ENCODE assay signal across 8 mouse cellular contexts in genomic region chr11:53300330-53301166, GRCm38 (mm10). TPM values are rescaled to one million over a fixed set of nuclear protein-coding genes. Genes with fewer than 3 reads are reported as not detected.
A peak's percentile ranks its signal among the peaks of the same experiment; 100 is the strongest.
DNase-seq lines count a peak whose midpoint lies in the region; ATAC-seq and TF ChIP-seq lines count a peak whose summit lies in the region.

Gene Hspa4, minus strand, starts transcription at chr11:53300457.

- peaks cover 21% of the 10 kb centered on the region for H3K36me3 ChIP-seq in megakaryocyte, embryonic 14.5 days (replicated peaks; ENCODE audit: low read length)

- H3K9me3 ChIP-seq in megakaryocyte, embryonic 14.5 days, result no peaks in the 10 kb centered on the region

- peak within 1 kb of the TSS; percentile 47 for H3K4me3 ChIP-seq in cortical plate, adult 2 months (ENCODE audit: insufficient read depth, low read length)
- peak within 1 kb of the TSS; percentile 97 for H3K4me3 ChIP-seq in megakaryocyte, embryonic 14.5 days (replicated peaks)

- peak within 1 kb of the TSS; percentile 95 for H3K27ac ChIP-seq in cortical plate, adult 2 months (ENCODE audit: insufficient read depth, low read length)

- peak; percentile 91 for ATAC-seq in activated CD4-positive, CD25-positive, alpha-beta regulatory T cell, adult 4 months

- TF ChIP-seq POLR2A in cortical plate, adult 2 months (IDR thresholded peaks at IDR 0.05; ENCODE audit: extremely low read depth, insufficient read depth, low read length), result peak; percentile 96

- peak; percentile 95 to 98 for DNase-seq in gastrocnemius, adult 8-10 months (ENCODE audit: low spot score in 2 of 2)
- DNase-seq in hindlimb bud, embryonic 11.5 days (ENCODE audit: extremely low spot score, low read depth, low spot score), result peak; percentile 99
- DNase-seq in left cerebral cortex, adult 8-10 months (ENCODE audit: low spot score in 2 of 2), result peak; percentile 96 to 97
- DNase-seq in right cerebral cortex, postnatal 10 days (ENCODE audit: low spot score in 2 of 2), result peak; percentile 99 to 100
- peak; percentile 99 for DNase-seq in urinary bladder, postnatal 25 days (ENCODE audit: low spot score)

- no peaks in the 10 kb centered on the region for H3K27me3 ChIP-seq in megakaryocyte, embryonic 14.5 days (replicated peaks)

- no peak for TF ChIP-seq CTCF in cortical plate, adult 2 months (IDR thresholded peaks at IDR 0.05; ENCODE audit: extremely low read depth, insufficient read depth, low read length)

- H3K4me1 ChIP-seq in cortical plate, adult 2 months (ENCODE audit: control insufficient read depth, insufficient read depth, low read length), result peaks cover 7% of the 10 kb centered on the region
- H3K4me1 ChIP-seq in megakaryocyte, embryonic 14.5 days, result peaks cover 46% of the 10 kb centered on the region

RNA-seq across cellular contexts. Expression of gene Hspa4, which starts in this region (rescaled TPM):
- polyA plus RNA-seq in activated CD4-positive, CD25-positive, alpha-beta regulatory T cell, adult 4 months (2017; shearing (Covaris generic)), result 10 to 100 TPM; 22.3 to 33.7 TPM
- 75.5 and 80.3 TPM in 2 replicates for polyA plus RNA-seq in cortical plate, adult 2 months (2012; rRNA removed)
- 10 to 100 TPM; 68.4 to 86.4 (median 78.9) TPM for total RNA-seq in gastrocnemius, adult 8-10 months (2022)
- 100 to 1,000 TPM; 154 to 178 (median 160) TPM for total RNA-seq in left cerebral cortex, adult 8-10 months (2022)
- polyA plus RNA-seq in megakaryocyte, embryonic 14.5 days (2012; ENCODE audit: insufficient read depth, low replicate concordance), result 16.7 and 34.7 TPM in 2 replicates

Comparison
In these comparisons a context has a peak if more than half of its experiments do, and no peak if none do; other contexts are left out.
1. Peak in every context shown above with its lines: DNase-seq, ATAC-seq, H3K4me3 ChIP-seq and H3K27ac ChIP-seq.